Mouse (Mus musculus): ENCODE results near the gene Gpam. TPM values are rescaled to one million over a fixed set of nuclear protein-coding genes. Genes with fewer than 3 reads are reported as not detected.

Gpam gene
- total and polyA plus RNA-seq, 3 experiments = 8.8 to 12.5 (median 12.3) TPM

DNA sequence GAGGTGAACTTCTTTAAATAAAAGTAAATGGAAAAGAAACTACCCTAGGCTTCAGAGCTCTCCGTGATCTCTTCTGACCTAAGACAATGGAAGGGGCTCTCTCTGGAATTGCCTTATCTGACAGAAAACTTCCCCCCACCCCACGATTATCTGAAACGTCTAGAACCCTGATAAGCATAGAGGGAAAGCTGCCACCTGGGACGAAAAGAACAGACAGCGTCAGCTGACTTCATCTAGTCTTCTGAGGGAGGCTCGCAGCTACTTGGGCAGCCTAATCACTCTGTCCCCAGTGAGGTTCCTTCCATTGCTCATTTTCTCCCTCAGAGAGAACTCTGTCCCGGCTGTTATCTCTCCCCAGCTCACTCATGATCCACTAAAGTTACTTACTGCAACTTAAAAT, 36.9 kb downstream of the Gpam start:
- DNase-seq (ENCODE audit: extremely low read depth) = no peak
- no peak for TF ChIP-seq JUN (IDR thresholded peaks at IDR 0.05; ENCODE audit: insufficient read depth, low read depth, low read length)
- TF ChIP-seq USF2 (conservative IDR thresholded peaks at IDR 0.05; ENCODE audit: low read depth, low read length) = no peak
- no peak for TF ChIP-seq MAX (IDR thresholded peaks at IDR 0.05; ENCODE audit: low read length)
- TF ChIP-seq MYC (IDR thresholded peaks at IDR 0.05; ENCODE audit: low read depth, low read length) = no peak
- no peak for TF ChIP-seq ZMIZ1 (IDR thresholded peaks at IDR 0.05; ENCODE audit: low read depth, low read length)
- no peak for TF ChIP-seq JUND (conservative IDR thresholded peaks at IDR 0.05; ENCODE audit: low read depth, low read length)
- no peak for TF ChIP-seq HCFC1 (IDR thresholded peaks at IDR 0.05; ENCODE audit: low read depth, low read length)
- TF ChIP-seq E2F4 (IDR thresholded peaks at IDR 0.05; ENCODE audit: insufficient replicate concordance, low read depth, low read length) = no peak
- TF ChIP-seq KAT2A (IDR thresholded peaks at IDR 0.05; ENCODE audit: insufficient replicate concordance, low read length) = no peak
- TF ChIP-seq POLR2AphosphoS2 (IDR thresholded peaks at IDR 0.05; ENCODE audit: low read depth, low read length) = no peak
- no peak for TF ChIP-seq ETS1 (conservative IDR thresholded peaks at IDR 0.05; ENCODE audit: low read depth, low read length)
- no peak for TF ChIP-seq SMC3 (IDR thresholded peaks at IDR 0.05; ENCODE audit: low read depth, low read length)
- no peak for TF ChIP-seq PAX5 (IDR thresholded peaks at IDR 0.05; ENCODE audit: low read length)
- no peak for TF ChIP-seq ZC3H11A (IDR thresholded peaks at IDR 0.05; ENCODE audit: low read depth, low read length)
- in situ Hi-C loops (cut with MboI; ENCODE audit: low pct_ligation_motif_present, low pct_unique_long_range_greater_than_20kb, low sequenced_read_pairs) = loop anchor here (10.0 kb wide), 1 partner anchor 225 kb away; the partner anchor contains the start of genes Vti1a and Zdhhc6
- no peaks in the 10 kb centered on the region for H3K27me3 ChIP-seq (replicated peaks)
- no peak overlapping the region for H3K4me2 ChIP-seq (ENCODE audit: insufficient read depth, low read depth, poor library complexity, severe bottlenecking)
- no peak overlapping the region for H3K27ac ChIP-seq (ENCODE audit: insufficient read depth, low read depth)
- dilution Hi-C loops (cut with MboI; ENCODE audit: extremely low pct_ligation_motif_present, extremely low pct_unique_long_range_greater_than_20kb, low sequenced_read_pairs) = no loop called here
- peaks cover 48 to 93% of the 10 kb centered on the region in 2 experiments for H3K36me3 ChIP-seq (replicated peaks in 1 of 2; ENCODE audit: control insufficient read depth in 1 of 2, insufficient read depth in 1 of 2, low read length in 1 of 2)
- H3K4me1 ChIP-seq (ENCODE audit: control insufficient read depth in 1 of 2, insufficient read depth in 2 of 2) = no peaks in the 10 kb centered on the region
- no peaks in the 10 kb centered on the region for H3K9me3 ChIP-seq (replicated peaks; ENCODE audit: low read length)
- H3K79me2 ChIP-seq (replicated peaks; ENCODE audit: control insufficient read depth, extremely low read depth, insufficient read depth, poor library complexity, severe bottlenecking) = no peaks in the 10 kb centered on the region
- H3K4me3 ChIP-seq (replicated peaks in 1 of 3; ENCODE audit: low read depth in 2 of 3, low read length in 2 of 3, poor library complexity in 1 of 3) = no peak overlapping the region
- no peak overlapping the region for H3K9ac ChIP-seq (ENCODE audit: insufficient read depth, low read depth)

DNA sequence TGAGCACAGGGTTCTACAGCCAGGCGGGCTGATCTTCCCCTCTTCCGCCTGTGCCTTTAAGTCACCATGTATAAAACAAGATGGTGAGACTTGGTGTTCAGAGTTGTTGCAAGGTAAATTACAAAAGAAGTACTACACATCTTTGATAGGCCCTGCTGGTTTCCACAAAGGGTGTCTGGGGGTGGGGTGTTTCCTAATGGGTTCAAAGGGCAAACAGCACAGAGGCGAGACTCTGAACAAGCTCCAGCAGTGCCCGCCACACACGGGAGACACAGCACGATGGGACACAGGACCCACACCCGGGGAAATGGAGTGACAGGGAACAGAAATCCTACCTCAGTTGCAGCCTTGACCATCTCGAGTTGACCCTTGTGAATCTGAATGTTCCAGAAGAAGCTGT, 39.3 kb downstream of the Gpam start:
- dilution Hi-C loops (cut with MboI; ENCODE audit: extremely low pct_ligation_motif_present, extremely low pct_unique_long_range_greater_than_20kb, low sequenced_read_pairs) (no loop called here), in situ Hi-C loops (cut with MboI; ENCODE audit: low pct_ligation_motif_present, low pct_unique_long_range_greater_than_20kb, low sequenced_read_pairs) (no loop called here)
- H3K36me3 ChIP-seq (replicated peaks in 1 of 2; ENCODE audit: control insufficient read depth in 1 of 2, insufficient read depth in 1 of 2, low read length in 1 of 2) = peaks cover 56 to 99% of the 10 kb centered on the region in 2 experiments
- no peak overlapping the region for H3K4me3 ChIP-seq (replicated peaks in 1 of 3; ENCODE audit: low read depth in 2 of 3, low read length in 2 of 3, poor library complexity in 1 of 3)
- H3K4me2 ChIP-seq (ENCODE audit: insufficient read depth, low read depth, poor library complexity, severe bottlenecking) = no peak overlapping the region
- H3K27me3 ChIP-seq (replicated peaks) = no peaks in the 10 kb centered on the region
- no peaks in the 10 kb centered on the region for H3K9me3 ChIP-seq (replicated peaks; ENCODE audit: low read length)
- TF ChIP-seq ZMIZ1 (IDR thresholded peaks at IDR 0.05; ENCODE audit: low read depth, low read length) (no peak), RCOR1 (conservative IDR thresholded peaks at IDR 0.05; ENCODE audit: low read depth, low read length) (no peak), ZC3H11A (IDR thresholded peaks at IDR 0.05; ENCODE audit: low read depth, low read length) (no peak), ZNF384 (IDR thresholded peaks at IDR 0.05; ENCODE audit: low read depth, low read length) (no peak), BHLHE40 (IDR thresholded peaks at IDR 0.05; ENCODE audit: low read depth, low read length) (no peak), MEF2A (IDR thresholded peaks at IDR 0.05; ENCODE audit: borderline replicate concordance, low read depth, low read length) (no peak), KAT2A (IDR thresholded peaks at IDR 0.05; ENCODE audit: insufficient replicate concordance, low read length) (no peak), RAD21 (IDR thresholded peaks at IDR 0.05; ENCODE audit: low read depth, low read length) (no peak), NELFE (IDR thresholded peaks at IDR 0.05; ENCODE audit: low read depth, low read length) (no peak), USF2 (conservative IDR thresholded peaks at IDR 0.05; ENCODE audit: low read depth, low read length) (no peak), TCF12 (IDR thresholded peaks at IDR 0.05; ENCODE audit: low read depth, low read length) (no peak), HCFC1 (IDR thresholded peaks at IDR 0.05; ENCODE audit: low read depth, low read length) (no peak), MYC (IDR thresholded peaks at IDR 0.05; ENCODE audit: low read depth, low read length) (no peak), SMC3 (IDR thresholded peaks at IDR 0.05; ENCODE audit: low read depth, low read length) (no peak), EP300 (IDR thresholded peaks at IDR 0.05; ENCODE audit: low read length) (no peak)
- H3K27ac ChIP-seq (ENCODE audit: insufficient read depth, low read depth) = no peak overlapping the region
- no peak overlapping the region for H3K9ac ChIP-seq (ENCODE audit: insufficient read depth, low read depth)
- no peaks in the 10 kb centered on the region for H3K79me2 ChIP-seq (replicated peaks; ENCODE audit: control insufficient read depth, extremely low read depth, insufficient read depth, poor library complexity, severe bottlenecking)
- no peaks in the 10 kb centered on the region for H3K4me1 ChIP-seq (ENCODE audit: control insufficient read depth in 1 of 2, insufficient read depth in 2 of 2)
- DNase-seq (ENCODE audit: extremely low read depth) = no peak
